Mouse (Mus musculus) hindbrain, embryonic 10.5 days (tissue): ENCODE measurements around the gene Ccdc34. TPM values are rescaled to one million over a fixed set of nuclear protein-coding genes. Genes with fewer than 3 reads are reported as not detected.

Source experiments
- DNase-seq: peaks from one replicate; pipeline ENCODE4 v3.0.0-alpha.2; 2017; ENCODE audit warnings: low spot score
- H3K27ac ChIP-seq: fragments of 300-500 bp; sonication (generic); 2 replicates; pipeline ENCODE4 v1.5.1; 2016; ENCODE audit warnings: mild to moderate bottlenecking, moderate library complexity
- H3K27me3 ChIP-seq: fragments of 300-500 bp; sonication (generic); 2 replicates; pipeline ENCODE4 v1.6.1; 2016; ENCODE audit warnings: mild to moderate bottlenecking; ENCODE audit not compliant: poor library complexity, insufficient read depth, severe bottlenecking
- H3K36me3 ChIP-seq: fragments of 300-500 bp; sonication (generic); 2 replicates; pipeline ENCODE4 v1.6.1; 2016; ENCODE audit warnings: mild to moderate bottlenecking, moderate library complexity
- H3K4me1 ChIP-seq: fragments of 300-500 bp; sonication (generic); replicated peaks from 2 replicates; pipeline ENCODE4 v1.6.1; 2016; ENCODE audit warnings: mild to moderate bottlenecking
- H3K4me3 ChIP-seq: fragments of 300-500 bp; sonication (generic); 2 replicates; pipeline ENCODE4 v1.5.1; 2016; ENCODE audit warnings: mild to moderate bottlenecking, moderate library complexity
- H3K9me3 ChIP-seq: fragments of 300-500 bp; sonication (generic); 2 replicates; pipeline ENCODE4 v1.6.1; 2016; ENCODE audit warnings: mild to moderate bottlenecking, moderate library complexity
- WGBS: fragments of 180-500 bp; shearing (Covaris S2); methylation state at CpG from one replicate; pipeline ENCODE4 v1.1.7; 2016; 5-methylcytosine and 5-hydroxymethylcytosine counted together
- polyA plus RNA-seq: library from polyadenylated mRNA; unstranded; fragments of >200 nt; fragmentation: Nextera tagmentation; extraction: Ambion mirVana; gene quantifications from 2 replicates; pipeline ENCODE4 v1.2.1, GENCODE M21; 2016

The Ccdc34 gene
- polyA plus RNA-seq, 1 experiment from 2014 or later, result 41.2 TPM

DNA sequence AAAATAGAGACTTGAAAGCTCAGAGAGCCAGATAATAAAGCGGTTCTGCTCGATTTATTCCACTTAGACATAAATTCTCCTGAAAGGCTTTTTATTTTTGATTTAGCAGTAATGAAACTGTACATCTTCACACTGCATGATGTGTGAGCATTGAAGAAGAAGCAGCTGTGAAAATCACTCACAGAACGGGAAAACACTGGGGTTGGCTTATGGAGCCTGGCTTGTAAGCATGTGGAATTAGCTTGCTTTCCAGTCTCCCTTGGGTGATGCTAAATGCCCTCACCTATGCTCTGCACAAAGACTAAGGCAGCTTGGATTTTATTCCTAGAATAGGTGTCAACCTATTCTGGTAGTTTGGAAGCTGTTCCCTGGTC is 198.1 kb downstream of the Ccdc34 start:
- DNase-seq, result no peak
- Histone ChIP-seq H3K27me3 (no peaks in the 10 kb centered on the region), H3K36me3 (no peaks in the 10 kb centered on the region), H3K9me3 (no peaks in the 10 kb centered on the region), H3K27ac (no peak overlapping the region), H3K4me1 (0 out of 2 replicates have a peak, but pooled peaks cover 2% of the 10 kb centered on the region), H3K4me3 (no peak overlapping the region)
- WGBS, result 86% methylated on average over 3 of the region's 3 CpGs

DNA sequence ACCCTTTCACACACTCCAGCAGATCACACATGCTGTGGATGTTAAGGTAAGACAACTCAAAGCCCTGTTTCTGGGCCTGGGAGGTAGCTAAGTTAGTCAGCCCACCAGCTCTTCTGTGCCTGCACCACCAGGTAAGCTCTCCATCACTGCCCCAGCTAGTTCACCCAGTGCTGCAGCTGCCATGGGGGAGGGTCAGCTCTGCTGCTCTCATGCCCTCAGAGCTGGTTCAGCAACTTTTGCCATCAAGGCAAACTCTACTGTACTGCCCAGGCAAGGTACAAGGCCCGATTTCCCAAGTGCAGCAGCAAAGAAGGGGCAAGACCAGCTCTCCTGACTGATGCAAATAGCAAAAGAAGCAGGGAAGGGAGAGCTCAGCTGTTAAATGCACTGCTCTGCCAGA is 202.9 kb downstream of the Ccdc34 start:
- Histone ChIP-seq H3K4me3 (no peak overlapping the region), H3K27ac (no peak overlapping the region), H3K9me3 (no peaks in the 10 kb centered on the region), H3K27me3 (no peaks in the 10 kb centered on the region), H3K36me3 (no peaks in the 10 kb centered on the region), H3K4me1 (0 out of 2 replicates have a peak, but pooled peaks cover 2% of the 10 kb centered on the region)
- no peak for DNase-seq
- WGBS, result 79% methylated on average over 1 of the region's 1 CpGs

GRCm38 (mm10) chr2:110222793-110223192 is 205.2 kb downstream of the Ccdc34 start:
- no peak for DNase-seq
- Histone ChIP-seq H3K4me1 (0 out of 2 replicates have a peak, but pooled peaks cover 2% of the 10 kb centered on the region), H3K9me3 (no peaks in the 10 kb centered on the region), H3K27ac (no peak overlapping the region), H3K36me3 (no peaks in the 10 kb centered on the region), H3K27me3 (no peaks in the 10 kb centered on the region), H3K4me3 (no peak overlapping the region)
- 83% methylated on average over 2 of the region's 2 CpGs for WGBS

Other genes starting within 250 kb of the Ccdc34 start
- 91.5 and 96.0 TPM in 2 replicates for gene Lin7c, start 127.0 kb upstream of the Ccdc34 start, polyA plus RNA-seq
- gene Lgr4, start 100.2 kb upstream of the Ccdc34 start, polyA plus RNA-seq, result 13.0 TPM in 2 replicates